Mouse (Mus musculus): ENCODE data around the gene Bricd5. TPM values are rescaled to one million over a fixed set of nuclear protein-coding genes. Genes with fewer than 3 reads are reported as not detected.

The Bricd5 gene
- total and polyA plus RNA-seq, 2 experiments from 2014 or later: not detected

DNA sequence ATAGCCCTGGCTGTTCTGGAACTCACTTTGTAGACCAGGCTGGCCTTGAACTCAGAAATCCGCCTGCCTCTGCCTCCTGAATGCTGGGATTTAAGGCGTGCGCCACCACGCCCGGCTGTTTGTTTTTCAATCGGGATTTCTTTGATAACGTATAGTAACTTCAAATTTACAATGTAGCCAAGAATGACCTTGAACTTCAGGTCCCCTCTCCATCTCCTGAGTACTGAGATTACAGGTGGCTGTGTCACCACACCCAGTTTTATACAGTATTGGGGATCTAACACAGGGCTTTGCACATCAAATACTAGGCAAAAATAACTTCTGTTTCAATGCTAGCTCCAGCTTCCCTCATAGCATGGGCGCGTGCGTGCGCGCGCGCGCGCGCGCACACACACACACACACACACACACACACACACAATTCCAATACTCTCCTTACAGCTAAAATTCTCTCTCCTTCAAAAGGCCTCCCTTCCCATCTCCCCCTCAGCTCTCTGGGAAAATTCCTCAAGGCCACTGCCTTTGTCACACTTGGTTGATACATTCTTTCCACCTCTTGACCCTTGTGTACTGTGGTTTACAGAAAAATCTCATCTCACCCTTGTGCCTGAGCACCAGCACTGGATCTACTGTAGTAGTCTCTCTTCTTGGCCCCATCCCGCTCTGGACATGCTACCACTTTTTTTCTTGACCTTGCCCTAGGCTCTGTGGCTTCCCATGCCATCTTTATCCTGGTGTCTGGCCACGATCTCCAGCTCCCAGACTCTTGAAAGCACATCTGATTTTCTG, 7.5 kb downstream of the Bricd5 start:
- Histone ChIP-seq H3K4me2 (ENCODE audit: low read depth, low read length) (no peak overlapping the region), H3K27me3 (ENCODE audit: control insufficient read depth, insufficient read depth, low read length) (0 out of 2 replicates have a peak, but pooled peaks cover 3% of the 10 kb centered on the region), H3K4me3 (ENCODE audit: low read depth, low read length) (no peak overlapping the region), H3K4me1 (ENCODE audit: control insufficient read depth, insufficient read depth) (peaks cover 5% of the 10 kb centered on the region), H3K27ac (ENCODE audit: low read depth) (no peak overlapping the region), H3K9me3 (replicated peaks; ENCODE audit: control insufficient read depth, low read length) (no peaks in the 10 kb centered on the region), H3K36me3 (replicated peaks; ENCODE audit: control insufficient read depth, insufficient read depth, low read length) (peaks cover 12% of the 10 kb centered on the region), H3K9ac (replicated peaks; ENCODE audit: low read depth, low read length) (no peak overlapping the region)
- TF ChIP-seq EP300 (IDR thresholded peaks at IDR 0.05; ENCODE audit: low read depth) (no peak), CTCF (IDR thresholded peaks at IDR 0.05; ENCODE audit: low read depth) (no peak)
- DNase-seq (ENCODE audit: low spot score) (no peak), ATAC-seq (ENCODE audit: insufficient read depth, low read depth) (no peak)
- 90% methylated on average over 20 of the region's 20 CpGs for WGBS

DNA sequence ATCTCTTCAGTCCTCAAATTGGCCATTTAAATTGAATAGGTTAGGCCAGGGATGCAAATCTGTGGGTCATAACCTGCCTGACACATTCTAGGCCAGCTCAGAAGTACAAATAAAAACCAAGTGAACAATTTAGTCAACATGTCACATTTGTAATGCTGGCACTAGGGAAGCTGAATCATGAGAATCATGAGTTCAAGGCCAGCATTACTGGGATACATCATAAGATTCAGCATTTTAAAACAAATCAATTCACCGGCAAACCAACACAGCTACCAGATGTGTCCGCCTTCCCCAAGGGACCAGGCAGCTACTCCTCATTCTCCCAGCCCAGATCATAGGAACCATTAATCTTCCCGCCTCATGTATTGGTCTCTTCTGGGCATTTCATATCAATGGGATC, 9.8 kb downstream of the Bricd5 start:
- no peak overlapping the region for H3K4me2 ChIP-seq (ENCODE audit: low read depth, low read length)
- ATAC-seq (ENCODE audit: insufficient read depth, low read depth) (no peak), DNase-seq (ENCODE audit: low spot score) (no peak)
- H3K27ac ChIP-seq (ENCODE audit: low read depth): no peak overlapping the region
- peaks cover 13% of the 10 kb centered on the region for H3K27me3 ChIP-seq (ENCODE audit: control insufficient read depth, insufficient read depth, low read length)
- H3K9me3 ChIP-seq (replicated peaks; ENCODE audit: control insufficient read depth, low read length): no peaks in the 10 kb centered on the region
- TF ChIP-seq EP300 (IDR thresholded peaks at IDR 0.05; ENCODE audit: low read depth): no peak
- no peak for TF ChIP-seq CTCF (IDR thresholded peaks at IDR 0.05; ENCODE audit: low read depth)
- no peak overlapping the region for H3K4me3 ChIP-seq (ENCODE audit: low read depth, low read length)
- H3K9ac ChIP-seq (replicated peaks; ENCODE audit: low read depth, low read length): no peak overlapping the region
- no peaks in the 10 kb centered on the region for H3K36me3 ChIP-seq (replicated peaks; ENCODE audit: control insufficient read depth, insufficient read depth, low read length)
- H3K4me1 ChIP-seq (ENCODE audit: control insufficient read depth, insufficient read depth): peaks cover 5% of the 10 kb centered on the region; the same call in 1 of the 2 replicates
- WGBS: 83% methylated on average over 3 of the region's 3 CpGs

DNA sequence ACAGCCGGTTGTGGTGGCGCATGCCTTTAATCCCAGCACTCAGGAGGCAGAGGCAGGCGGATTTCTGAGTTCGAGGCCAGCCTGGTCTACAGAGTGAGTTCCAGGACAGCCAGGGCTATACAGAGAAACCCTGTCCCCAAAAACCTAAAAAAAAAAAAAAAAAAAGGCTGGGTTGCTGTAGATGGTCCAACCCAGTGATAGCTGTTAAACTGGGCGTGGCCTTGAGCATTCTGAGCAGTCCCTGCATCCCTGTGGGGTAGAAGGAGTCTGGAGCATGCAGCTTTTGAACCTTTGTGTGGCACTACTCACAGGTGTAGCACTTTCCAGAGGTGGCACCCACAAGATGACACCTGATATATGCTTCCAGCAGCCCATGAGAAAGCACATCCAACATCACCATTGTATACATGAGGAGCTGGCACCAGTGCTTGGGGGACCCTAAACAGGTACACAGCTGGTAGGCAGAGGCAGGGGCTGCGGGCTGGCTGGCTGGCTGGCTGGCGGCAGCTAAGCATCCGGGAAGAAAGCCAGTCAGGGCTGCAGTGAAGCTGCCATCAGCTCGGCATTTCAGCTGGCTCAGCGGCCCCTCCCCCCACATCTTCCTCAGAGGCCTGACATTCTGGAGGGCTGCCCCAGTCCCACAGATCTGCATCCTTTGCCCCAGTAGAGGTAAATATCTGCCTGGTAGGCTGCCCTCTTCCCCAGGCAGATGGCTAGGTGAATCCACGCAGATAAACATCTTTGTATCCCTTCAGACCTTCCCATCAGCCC, 11.6 kb downstream of the Bricd5 start:
- DNase-seq (ENCODE audit: low spot score) (no peak), ATAC-seq (ENCODE audit: insufficient read depth, low read depth) (no peak)
- peaks cover 28% of the 10 kb centered on the region for H3K27me3 ChIP-seq (ENCODE audit: control insufficient read depth, insufficient read depth, low read length)
- no peak overlapping the region for H3K9ac ChIP-seq (replicated peaks; ENCODE audit: low read depth, low read length)
- 38% methylated on average over 11 of the region's 11 CpGs for WGBS
- H3K4me2 ChIP-seq (ENCODE audit: low read depth, low read length): no peak overlapping the region
- H3K9me3 ChIP-seq (replicated peaks; ENCODE audit: control insufficient read depth, low read length): no peaks in the 10 kb centered on the region
- H3K4me3 ChIP-seq (ENCODE audit: low read depth, low read length): no peak overlapping the region
- no peak overlapping the region for H3K27ac ChIP-seq (ENCODE audit: low read depth)
- no peaks in the 10 kb centered on the region for H3K36me3 ChIP-seq (replicated peaks; ENCODE audit: control insufficient read depth, insufficient read depth, low read length)
- H3K4me1 ChIP-seq (ENCODE audit: control insufficient read depth, insufficient read depth): peaks cover 11% of the 10 kb centered on the region; the same call in 1 of the 2 replicates
- TF ChIP-seq EP300 (IDR thresholded peaks at IDR 0.05; ENCODE audit: low read depth) (no peak), CTCF (IDR thresholded peaks at IDR 0.05; ENCODE audit: low read depth) (no peak)

DNA sequence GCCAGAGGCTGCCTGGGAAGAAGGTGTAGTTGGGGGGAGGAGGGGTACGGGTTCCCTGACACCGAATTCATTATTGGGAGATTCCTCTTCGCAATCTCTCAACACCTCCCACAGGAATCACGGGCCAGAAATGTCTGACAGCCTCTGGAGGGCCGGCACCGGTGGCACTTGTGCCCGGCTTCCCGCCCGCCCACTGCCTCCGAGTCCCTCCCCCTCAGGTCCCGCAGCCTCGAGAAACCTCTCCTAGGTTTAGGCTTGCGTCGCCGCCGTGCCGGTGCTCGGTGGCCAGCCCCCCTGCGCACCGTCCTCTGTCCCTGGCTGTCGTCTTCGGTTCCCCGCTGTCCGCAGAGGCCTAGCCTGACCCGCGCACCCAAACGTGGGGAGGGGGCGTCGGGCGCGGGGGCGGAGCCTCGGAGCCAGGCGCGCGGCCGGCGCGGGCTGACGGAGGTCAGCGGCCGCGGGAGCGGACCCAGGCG, 14.5 kb downstream of the Bricd5 start, which contains the start of gene Caskin1:
Caskin1 (plus strand) TSS at position 416 of the 476 bp plus-strand sequence.
- H3K4me1 ChIP-seq (ENCODE audit: control insufficient read depth, insufficient read depth): peaks cover 11% of the 10 kb centered on the region; the same call in 1 of the 2 replicates
- no peaks in the 10 kb centered on the region for H3K9me3 ChIP-seq (replicated peaks; ENCODE audit: control insufficient read depth, low read length)
- H3K27ac ChIP-seq (ENCODE audit: low read depth): no peak within 1 kb of the TSS
- H3K36me3 ChIP-seq (replicated peaks; ENCODE audit: control insufficient read depth, insufficient read depth, low read length): no peaks in the 10 kb centered on the region
- H3K4me2 ChIP-seq (ENCODE audit: low read depth, low read length): peak within 1 kb of the TSS; percentile 97
- H3K27me3 ChIP-seq (ENCODE audit: control insufficient read depth, insufficient read depth, low read length): peaks cover 35% of the 10 kb centered on the region
- H3K4me3 ChIP-seq (ENCODE audit: low read depth, low read length): peak within 1 kb of the TSS; percentile 59
- DNase-seq (ENCODE audit: low spot score): no peak
- WGBS: under 1% methylated on average over 41 of the region's 45 CpGs
- TF ChIP-seq EP300 (IDR thresholded peaks at IDR 0.05; ENCODE audit: low read depth) (no peak), CTCF (IDR thresholded peaks at IDR 0.05; ENCODE audit: low read depth) (no peak)
- ATAC-seq (ENCODE audit: insufficient read depth, low read depth): peak; percentile 28; the same call in 1 of the 2 replicates
- H3K9ac ChIP-seq (replicated peaks; ENCODE audit: low read depth, low read length): peak within 1 kb of the TSS; percentile 59

DNA sequence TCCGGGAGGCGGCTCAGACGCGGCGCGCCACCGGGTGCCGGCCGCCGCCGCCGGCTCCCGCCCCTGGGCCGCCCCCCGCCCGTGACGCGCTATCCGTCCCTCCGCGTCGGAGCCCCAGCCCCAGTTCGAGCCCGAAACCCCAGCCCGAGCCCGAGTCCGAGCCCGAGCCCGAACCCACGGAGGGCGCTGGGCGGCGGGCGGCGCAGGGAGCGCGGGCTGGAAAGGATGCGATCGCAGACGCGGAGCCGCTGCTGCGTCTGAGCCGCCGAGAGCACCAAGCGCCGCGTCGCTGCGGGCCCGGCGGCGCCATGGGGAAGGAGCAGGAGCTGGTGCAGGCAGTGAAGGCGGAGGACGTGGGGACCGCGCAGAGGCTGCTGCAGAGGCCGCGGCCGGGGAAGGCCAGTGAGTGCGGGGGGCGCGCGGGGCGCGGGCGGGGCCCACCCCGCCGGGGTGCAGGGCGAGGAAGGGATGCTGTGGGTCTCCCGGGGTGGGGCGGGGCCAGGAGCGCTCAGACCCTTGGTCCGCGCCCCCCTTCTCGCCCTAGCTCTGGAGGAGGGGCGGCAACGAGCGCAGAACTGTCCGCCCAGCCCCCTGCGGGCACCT, 15.1 kb downstream of the Bricd5 start:
- peaks cover 11% of the 10 kb centered on the region; the same call in 1 of the 2 replicates for H3K4me1 ChIP-seq (ENCODE audit: control insufficient read depth, insufficient read depth)
- DNase-seq (ENCODE audit: low spot score) (no peak), ATAC-seq (ENCODE audit: insufficient read depth, low read depth) (peak; percentile 34)
- no peaks in the 10 kb centered on the region for H3K36me3 ChIP-seq (replicated peaks; ENCODE audit: control insufficient read depth, insufficient read depth, low read length)
- H3K9ac ChIP-seq (replicated peaks; ENCODE audit: low read depth, low read length): peak overlapping the region; percentile 59
- H3K27ac ChIP-seq (ENCODE audit: low read depth): no peak overlapping the region
- H3K9me3 ChIP-seq (replicated peaks; ENCODE audit: control insufficient read depth, low read length): no peaks in the 10 kb centered on the region
- peak overlapping the region; percentile 97 for H3K4me2 ChIP-seq (ENCODE audit: low read depth, low read length)
- peak overlapping the region; percentile 59 for H3K4me3 ChIP-seq (ENCODE audit: low read depth, low read length)
- TF ChIP-seq CTCF (IDR thresholded peaks at IDR 0.05; ENCODE audit: low read depth) (no peak), EP300 (IDR thresholded peaks at IDR 0.05; ENCODE audit: low read depth) (no peak)
- WGBS: under 1% methylated on average over 53 of the region's 81 CpGs
- H3K27me3 ChIP-seq (ENCODE audit: control insufficient read depth, insufficient read depth, low read length): peaks cover 35% of the 10 kb centered on the region
